Mouse (Mus musculus): ENCODE measurements around the gene Gm5426. TPM values are rescaled to one million over a fixed set of nuclear protein-coding genes. Genes with fewer than 3 reads are reported as not detected.
"Not testable (repeated sequence)": the region's sequence is repeated elsewhere in the genome, so short reads cannot be mapped to it uniquely, and the experiment has no call there.

The Gm5426 gene
- polyA plus RNA-seq (2015; fragmentation: Nextera tagmentation; extraction: Ambion mirVana), result not detected in 2 replicates

- H3K4me2 ChIP-seq; H3K9me3 ChIP-seq; H3K27ac ChIP-seq; H3K4me1 ChIP-seq; H3K36me3 ChIP-seq; H3K27me3 ChIP-seq (replicated peaks); H3K4me3 ChIP-seq (replicated peaks); H3K9ac ChIP-seq; ATAC-seq (ENCODE audit: insufficient read depth, low FRiP score, low read depth): not testable (repeated sequence)
- WGBS, result 90% methylated on average over 6 of the region's 6 CpGs
Measured at GRCm38 (mm10) chr10:96136451-96136850, at the start of gene Gm5426. TSS of gene Gm5426 (plus strand) at chr10:96136603.

GRCm38 (mm10) chr10:96089744-96090143 is 46.7 kb upstream of the Gm5426 start:
- WGBS, result 62% methylated on average over 1 of the region's 1 CpGs
- Histone ChIP-seq H3K9ac (no peak overlapping the region), H3K4me3 (replicated peaks) (no peak overlapping the region), H3K9me3 (no peaks in the 10 kb centered on the region), H3K4me2 (no peak overlapping the region), H3K4me1 (no peaks in the 10 kb centered on the region), H3K36me3 (no peaks in the 10 kb centered on the region), H3K27ac (no peak overlapping the region), H3K27me3 (replicated peaks) (no peaks in the 10 kb centered on the region)
- no peak for ATAC-seq (ENCODE audit: insufficient read depth, low FRiP score, low read depth)

GRCm38 (mm10) chr10:96090388-96090787 is 46.0 kb upstream of the Gm5426 start:
- Histone ChIP-seq H3K27me3 (replicated peaks) (no peaks in the 10 kb centered on the region), H3K4me1 (no peaks in the 10 kb centered on the region), H3K9ac (no peak overlapping the region), H3K36me3 (no peaks in the 10 kb centered on the region), H3K4me3 (replicated peaks) (no peak overlapping the region), H3K27ac (no peak overlapping the region), H3K4me2 (no peak overlapping the region), H3K9me3 (no peaks in the 10 kb centered on the region)
- 68% methylated on average over 3 of the region's 3 CpGs for WGBS
- no peak for ATAC-seq (ENCODE audit: insufficient read depth, low FRiP score, low read depth)

- no peaks in the 10 kb centered on the region for H3K9me3 ChIP-seq
- no peaks in the 10 kb centered on the region for H3K27me3 ChIP-seq (replicated peaks)
- no peak overlapping the region for H3K27ac ChIP-seq
- H3K36me3 ChIP-seq, result no peaks in the 10 kb centered on the region
- H3K4me1 ChIP-seq, result no peaks in the 10 kb centered on the region
- H3K4me3 ChIP-seq (replicated peaks), result no peak overlapping the region
- ATAC-seq (ENCODE audit: insufficient read depth, low FRiP score, low read depth), result no peak
- no peak overlapping the region for H3K9ac ChIP-seq
- H3K4me2 ChIP-seq, result no peak overlapping the region
- 39% methylated on average over 2 of the region's 2 CpGs for WGBS
Measured at GRCm38 (mm10) chr10:96093890-96094531, 42.4 kb upstream of the Gm5426 start.

GRCm38 (mm10) chr10:96094559-96094958 is 41.8 kb upstream of the Gm5426 start:
- Histone ChIP-seq H3K27ac (no peak overlapping the region), H3K9me3 (no peaks in the 10 kb centered on the region), H3K27me3 (replicated peaks) (no peaks in the 10 kb centered on the region), H3K4me2 (no peak overlapping the region), H3K4me1 (no peaks in the 10 kb centered on the region), H3K9ac (no peak overlapping the region), H3K36me3 (no peaks in the 10 kb centered on the region), H3K4me3 (replicated peaks) (no peak overlapping the region)
- no peak for ATAC-seq (ENCODE audit: insufficient read depth, low FRiP score, low read depth)
- 73% methylated on average over 2 of the region's 2 CpGs for WGBS

- no peak for ATAC-seq (ENCODE audit: insufficient read depth, low FRiP score, low read depth)
- H3K4me3 ChIP-seq (replicated peaks), result no peak overlapping the region
- no peaks in the 10 kb centered on the region for H3K27me3 ChIP-seq (replicated peaks)
- no peak overlapping the region for H3K27ac ChIP-seq
- H3K4me2 ChIP-seq, result no peak overlapping the region
- WGBS, result 80% methylated on average over 7 of the region's 7 CpGs
- no peaks in the 10 kb centered on the region for H3K4me1 ChIP-seq
- no peak overlapping the region for H3K9ac ChIP-seq
- no peaks in the 10 kb centered on the region for H3K36me3 ChIP-seq
- H3K9me3 ChIP-seq, result no peaks in the 10 kb centered on the region
Measured at GRCm38 (mm10) chr10:96096730-96097129, 39.7 kb upstream of the Gm5426 start.

- 86% methylated on average over 4 of the region's 4 CpGs for WGBS
- Histone ChIP-seq H3K36me3 (no peaks in the 10 kb centered on the region), H3K4me2 (no peak overlapping the region), H3K4me1 (no peaks in the 10 kb centered on the region), H3K27me3 (replicated peaks) (no peaks in the 10 kb centered on the region), H3K9ac (no peak overlapping the region), H3K4me3 (replicated peaks) (no peak overlapping the region), H3K27ac (no peak overlapping the region), H3K9me3 (no peaks in the 10 kb centered on the region)
- ATAC-seq (ENCODE audit: insufficient read depth, low FRiP score, low read depth), result no peak
Measured at GRCm38 (mm10) chr10:96101035-96101434, 35.4 kb upstream of the Gm5426 start.

GRCm38 (mm10) chr10:96104158-96104557 is 32.2 kb upstream of the Gm5426 start:
- no peaks in the 10 kb centered on the region for H3K36me3 ChIP-seq
- no peaks in the 10 kb centered on the region for H3K4me1 ChIP-seq
- no peak overlapping the region for H3K4me2 ChIP-seq
- no peaks in the 10 kb centered on the region for H3K27me3 ChIP-seq (replicated peaks)
- 39% methylated on average over 3 of the region's 3 CpGs for WGBS
- no peak overlapping the region for H3K27ac ChIP-seq
- no peak for ATAC-seq (ENCODE audit: insufficient read depth, low FRiP score, low read depth)
- H3K9me3 ChIP-seq, result no peaks in the 10 kb centered on the region
- no peak overlapping the region for H3K9ac ChIP-seq
- no peak overlapping the region for H3K4me3 ChIP-seq (replicated peaks)

- Histone ChIP-seq H3K9me3 (no peaks in the 10 kb centered on the region), H3K4me1 (no peaks in the 10 kb centered on the region), H3K27me3 (replicated peaks) (no peaks in the 10 kb centered on the region), H3K9ac (no peak overlapping the region), H3K36me3 (no peaks in the 10 kb centered on the region), H3K4me3 (replicated peaks) (no peak overlapping the region), H3K4me2 (no peak overlapping the region), H3K27ac (no peak overlapping the region)
- ATAC-seq (ENCODE audit: insufficient read depth, low FRiP score, low read depth), result no peak
- 90% methylated on average over 4 of the region's 4 CpGs for WGBS
Measured at GRCm38 (mm10) chr10:96104624-96105023, 31.8 kb upstream of the Gm5426 start.

- H3K9ac ChIP-seq, result no peak overlapping the region
- H3K27me3 ChIP-seq (replicated peaks), result no peaks in the 10 kb centered on the region
- H3K9me3 ChIP-seq, result no peaks in the 10 kb centered on the region
- no peaks in the 10 kb centered on the region for H3K36me3 ChIP-seq
- no peak for ATAC-seq (ENCODE audit: insufficient read depth, low FRiP score, low read depth)
- H3K4me3 ChIP-seq (replicated peaks), result no peak overlapping the region
- 87% methylated on average over 2 of the region's 2 CpGs for WGBS
- no peak overlapping the region for H3K4me2 ChIP-seq
- no peak overlapping the region for H3K27ac ChIP-seq
- H3K4me1 ChIP-seq, result no peaks in the 10 kb centered on the region
Measured at GRCm38 (mm10) chr10:96105124-96105523, 31.3 kb upstream of the Gm5426 start.

- H3K36me3 ChIP-seq, result no peaks in the 10 kb centered on the region
- no peaks in the 10 kb centered on the region for H3K27me3 ChIP-seq (replicated peaks)
- no peak overlapping the region for H3K9ac ChIP-seq
- no peak overlapping the region for H3K4me2 ChIP-seq
- 59% methylated on average over 4 of the region's 4 CpGs for WGBS
- no peak overlapping the region for H3K4me3 ChIP-seq (replicated peaks)
- no peaks in the 10 kb centered on the region for H3K9me3 ChIP-seq
- no peak overlapping the region for H3K27ac ChIP-seq
- no peak for ATAC-seq (ENCODE audit: insufficient read depth, low FRiP score, low read depth)
- no peaks in the 10 kb centered on the region for H3K4me1 ChIP-seq
Measured at GRCm38 (mm10) chr10:96106972-96107720, 29.3 kb upstream of the Gm5426 start.

- H3K36me3 ChIP-seq, result no peaks in the 10 kb centered on the region
- 39% methylated on average over 1 of the region's 1 CpGs for whole genome bisulfite sequencing
- ATAC-seq (ENCODE audit: insufficient read depth, low FRiP score, low read depth), result no peak
Measured at GRCm38 (mm10) chr10:96107825-96108224, 28.6 kb upstream of the Gm5426 start.

More at GRCm38 (mm10) chr10:96107825-96108224, 28.6 kb upstream of the Gm5426 start:
- no peaks in the 10 kb centered on the region for H3K9me3 ChIP-seq
- H3K27me3 ChIP-seq (replicated peaks), result no peaks in the 10 kb centered on the region
- no peak overlapping the region for H3K9ac ChIP-seq
- no peak overlapping the region for H3K4me2 ChIP-seq
- H3K4me1 ChIP-seq, result no peaks in the 10 kb centered on the region
- no peak overlapping the region for H3K4me3 ChIP-seq (replicated peaks)
- H3K27ac ChIP-seq, result no peak overlapping the region

Measured in stomach, embryonic 15.5 days (tissue).